ENCODE assay signal across 27 mouse cellular contexts in the genomic region with DNA sequence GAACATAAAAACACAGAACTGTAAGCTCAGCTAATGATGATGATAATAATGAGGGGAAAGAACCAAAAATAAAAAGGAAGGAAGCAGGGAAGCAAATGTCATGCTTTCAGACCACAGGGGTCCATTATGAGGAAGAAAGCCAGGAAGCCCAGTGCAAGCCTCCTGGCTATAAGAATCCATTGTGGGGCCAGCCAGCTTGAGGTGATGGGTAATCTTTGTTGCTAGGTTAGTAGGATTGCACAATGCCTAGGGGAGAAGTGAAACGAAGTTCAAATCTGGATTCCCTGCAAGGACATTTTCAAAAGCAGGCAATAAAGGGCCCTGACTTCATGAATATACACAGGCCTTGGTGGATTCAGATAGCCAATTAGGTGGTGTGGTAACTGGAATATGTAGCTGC.
A peak's percentile ranks its signal among the peaks of the same experiment; 100 is the strongest.
DNase-seq lines count a peak whose midpoint lies in the region; ATAC-seq and TF ChIP-seq lines count a peak whose summit lies in the region.
"Had no signal": no experiment of that assay in that cellular context is flagged by ENCODE, and none has a peak within 500 bp of the region (broad histone marks: within the 10 kb centered on the region; RNA-seq: fewer than 3 reads in every experiment).

No protein-coding gene starts in this region.

- H3K27ac ChIP-seq in intestine, embryonic 16.5 days (ENCODE audit: low read length): no peak overlapping the region
- no peak overlapping the region for H3K27ac ChIP-seq in intestine, embryonic 15.5 days
- no peak overlapping the region for H3K27ac ChIP-seq in gastrocnemius, adult 2 months
- H3K27ac ChIP-seq: embryonic facial prominence, embryonic 13.5 days; embryonic facial prominence, embryonic 15.5 days; forebrain, embryonic 10.5 days; forebrain, embryonic 12.5 days had no signal

- TF ChIP-seq CTCF in gastrocnemius, adult 2 months (IDR thresholded peaks at IDR 0.05): no peak

- ATAC-seq in intestine, embryonic 16.5 days: peak; percentile 28
- ATAC-seq in intestine, embryonic 15.5 days: no peak
- peak; percentile 76 for ATAC-seq in megakaryocyte, adult 5-6 weeks (ENCODE audit: poor library complexity, severe bottlenecking)
- ATAC-seq: activated CD4-positive, CD25-positive, alpha-beta regulatory T cell, adult 4 months; CD4-positive, CD25-positive, alpha-beta regulatory T cell, adult 4 months; forebrain, embryonic 14.5 days; forebrain, embryonic 16.5 days; Patski had no signal

- H3K4me2 ChIP-seq in intestine, embryonic 16.5 days (ENCODE audit: low read depth, low read length): no peak overlapping the region
- no peak overlapping the region for H3K4me2 ChIP-seq in intestine, embryonic 15.5 days (replicated peaks)
- H3K4me2 ChIP-seq: embryonic facial prominence, embryonic 13.5 days; embryonic facial prominence, embryonic 15.5 days; forebrain, embryonic 12.5 days had no signal

- no peaks in the 10 kb centered on the region for H3K4me1 ChIP-seq in intestine, embryonic 16.5 days (ENCODE audit: control insufficient read depth, insufficient read depth, low read length)
- no peaks in the 10 kb centered on the region for H3K4me1 ChIP-seq in intestine, embryonic 15.5 days (replicated peaks)
- H3K4me1 ChIP-seq: embryonic facial prominence, embryonic 13.5 days; embryonic facial prominence, embryonic 15.5 days; forebrain, embryonic 12.5 days had no signal

- no peak for DNase-seq in gastrocnemius, adult 2 months
- DNase-seq in layer of hippocampus, adult 8-10 months (ENCODE audit: low spot score in 2 of 2): no peak
- DNase-seq: adrenal gland, adult 8-10 months; adrenal gland, postnatal 14 days; adrenal gland, postnatal 36 days; B cell, adult 2 months; cerebellum, adult 11-12 months; cerebellum, adult 2 months; cerebellum, adult 9-10 months; cerebellum, postnatal 10 days; cerebellum, postnatal 25 days; embryo, embryonic 11 days had no signal

- H3K9ac ChIP-seq in intestine, embryonic 16.5 days (ENCODE audit: low read depth, low read length): no peak overlapping the region
- no peak overlapping the region for H3K9ac ChIP-seq in intestine, embryonic 15.5 days
- H3K9ac ChIP-seq: embryonic facial prominence, embryonic 13.5 days; embryonic facial prominence, embryonic 15.5 days; forebrain, embryonic 12.5 days had no signal

- intact Hi-C loops in gastrocnemius, adult 2 months (cut with DNase I): no loop called here

- H3K9me3 ChIP-seq in intestine, embryonic 16.5 days (ENCODE audit: control insufficient read depth, low read length): no peaks in the 10 kb centered on the region
- no peaks in the 10 kb centered on the region for H3K9me3 ChIP-seq in intestine, embryonic 15.5 days
- H3K9me3 ChIP-seq: embryonic facial prominence, embryonic 13.5 days; embryonic facial prominence, embryonic 15.5 days; forebrain, embryonic 10.5 days; forebrain, embryonic 12.5 days; G1E had no signal

- H3K27me3 ChIP-seq in intestine, embryonic 16.5 days (replicated peaks; ENCODE audit: control insufficient read depth, insufficient read depth, low read length): no peaks in the 10 kb centered on the region
- H3K27me3 ChIP-seq in intestine, embryonic 15.5 days (replicated peaks): no peaks in the 10 kb centered on the region
- H3K27me3 ChIP-seq: CH12.LX; embryonic facial prominence, embryonic 13.5 days; embryonic facial prominence, embryonic 15.5 days; forebrain, embryonic 12.5 days had no signal

- H3K36me3 ChIP-seq in intestine, embryonic 16.5 days (ENCODE audit: control insufficient read depth, insufficient read depth, low read length): no peaks in the 10 kb centered on the region
- no peaks in the 10 kb centered on the region for H3K36me3 ChIP-seq in intestine, embryonic 15.5 days
- H3K36me3 ChIP-seq: embryonic facial prominence, embryonic 13.5 days; embryonic facial prominence, embryonic 15.5 days; forebrain, embryonic 10.5 days; forebrain, embryonic 12.5 days; G1E had no signal

- no peak overlapping the region for H3K4me3 ChIP-seq in intestine, embryonic 16.5 days (ENCODE audit: low read length)
- H3K4me3 ChIP-seq in intestine, embryonic 15.5 days (replicated peaks): no peak overlapping the region
- no peak overlapping the region for H3K4me3 ChIP-seq in gastrocnemius, adult 2 months
- H3K4me3 ChIP-seq: embryonic facial prominence, embryonic 13.5 days; embryonic facial prominence, embryonic 15.5 days; erythroblast, embryonic 14.5 days; forebrain, embryonic 10.5 days; forebrain, embryonic 12.5 days had no signal

- 32% methylated on average over 1 of the region's 1 CpGs for WGBS in intestine, embryonic 16.5 days
- 23% methylated on average over 1 of the region's 1 CpGs for WGBS in intestine, embryonic 15.5 days
